Mouse (Mus musculus) thymus, postnatal 25 days (tissue): ENCODE data around the gene Acp2.

Experiments used
- DNase-seq: peaks from one replicate; pipeline ENCODE4 v3.0.0; 2022

Gene Acp2

DNA sequence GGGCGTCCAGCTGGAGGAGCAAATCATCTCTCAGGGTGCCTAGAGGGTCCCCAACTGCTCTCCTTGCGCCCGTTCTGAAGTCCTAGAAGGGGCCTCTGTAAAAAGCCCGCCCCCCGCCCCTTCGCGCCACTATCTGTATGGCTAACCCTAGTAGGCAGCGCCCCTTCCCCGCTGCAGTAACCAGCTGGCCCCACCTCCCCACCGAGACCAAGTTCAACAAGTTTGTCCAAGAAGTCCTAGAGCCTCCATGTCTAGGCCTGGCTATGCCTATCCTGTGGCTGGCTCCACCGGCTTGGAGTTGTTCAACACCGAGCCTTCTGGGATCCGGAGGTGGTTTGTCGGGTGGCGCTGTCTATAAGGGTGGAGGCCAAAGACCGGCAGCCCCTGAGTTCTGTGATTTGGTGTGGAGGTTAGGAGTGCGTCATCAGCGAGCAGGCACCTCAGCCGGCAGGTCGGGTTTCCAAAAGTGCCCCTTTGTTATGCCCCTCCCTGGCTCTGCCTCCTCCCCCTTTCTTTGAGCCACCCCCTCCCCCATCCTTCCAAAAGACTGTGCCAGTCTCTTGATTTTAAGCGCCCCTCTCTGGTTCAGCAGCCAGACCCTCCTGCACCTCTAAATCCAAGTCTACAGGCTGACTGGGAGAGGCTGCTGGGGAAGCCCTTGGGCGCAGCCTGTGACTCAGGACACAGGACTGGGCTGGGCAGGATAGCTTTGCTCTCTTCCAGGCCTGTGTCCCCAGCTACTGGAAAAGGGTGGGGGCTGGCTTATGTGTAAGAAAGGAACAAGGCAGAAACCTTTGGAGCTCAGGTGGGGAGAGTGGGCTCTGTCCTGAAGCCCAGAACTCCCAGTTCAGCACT is 54.7 kb downstream of the Acp2 start:
- no peak for DNase-seq

DNA sequence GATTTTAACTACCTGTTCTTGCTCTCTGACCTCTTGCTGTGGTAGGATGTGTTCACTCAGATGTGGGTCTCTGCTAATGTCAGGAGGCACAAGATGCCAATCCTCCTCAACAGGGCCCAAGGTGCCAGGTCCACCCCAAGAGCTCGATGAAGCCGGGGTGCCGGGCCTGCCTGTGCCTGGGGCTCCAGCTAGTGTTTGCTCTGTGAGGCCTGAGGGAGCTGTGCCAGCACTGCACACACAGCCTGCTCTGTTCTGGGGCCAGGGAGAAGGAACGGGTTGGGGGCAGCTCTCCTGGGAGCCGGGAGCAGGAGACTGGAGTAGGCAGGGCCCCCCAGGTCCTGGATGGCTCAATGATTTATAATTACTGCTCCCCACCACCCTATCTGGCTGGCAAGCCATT is 55.4 kb downstream of the Acp2 start:
- no peak for DNase-seq

DNA sequence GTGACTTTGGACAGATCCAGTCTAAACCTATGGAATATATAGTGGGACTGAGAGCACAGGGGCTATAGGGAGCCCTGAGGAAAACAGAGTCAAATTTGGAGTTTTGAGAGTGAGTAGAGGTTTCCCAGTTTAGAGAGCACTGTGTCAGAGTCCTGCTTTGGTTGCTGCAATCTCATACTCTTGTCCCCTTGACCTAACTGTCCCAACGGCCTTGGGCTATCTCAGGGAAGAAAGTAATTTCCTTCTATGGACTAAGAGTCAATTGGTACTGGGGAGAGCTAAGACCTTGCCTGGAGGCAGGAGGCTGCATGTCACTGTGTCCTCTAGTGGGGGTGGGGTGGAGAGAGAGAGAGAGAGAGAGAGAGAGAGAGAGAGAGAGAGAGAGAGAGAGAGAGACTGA is 56.1 kb downstream of the Acp2 start:
- no peak for DNase-seq

DNA sequence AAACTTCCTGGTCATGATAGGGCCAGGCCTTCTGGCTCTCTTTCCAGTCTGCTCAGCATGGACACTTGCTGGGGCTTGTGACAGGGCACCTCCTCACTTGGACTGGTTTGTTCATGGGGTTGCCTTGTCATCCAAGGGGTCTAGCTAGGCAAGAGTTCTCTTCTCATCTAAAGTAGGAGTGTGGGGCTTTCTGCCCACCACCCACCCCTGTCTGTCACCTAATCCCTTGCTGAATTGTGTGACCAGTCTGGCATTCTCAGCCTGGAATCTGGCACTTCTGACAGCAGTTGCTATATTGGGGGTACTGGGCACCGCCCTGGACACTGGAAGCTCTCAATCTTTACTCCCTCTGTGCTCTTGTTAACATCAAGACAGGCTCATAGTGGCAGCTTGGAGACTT is 56.8 kb downstream of the Acp2 start:
- no peak for DNase-seq
